ENCODE assay signal across 7 mouse cellular contexts in the genomic region with DNA sequence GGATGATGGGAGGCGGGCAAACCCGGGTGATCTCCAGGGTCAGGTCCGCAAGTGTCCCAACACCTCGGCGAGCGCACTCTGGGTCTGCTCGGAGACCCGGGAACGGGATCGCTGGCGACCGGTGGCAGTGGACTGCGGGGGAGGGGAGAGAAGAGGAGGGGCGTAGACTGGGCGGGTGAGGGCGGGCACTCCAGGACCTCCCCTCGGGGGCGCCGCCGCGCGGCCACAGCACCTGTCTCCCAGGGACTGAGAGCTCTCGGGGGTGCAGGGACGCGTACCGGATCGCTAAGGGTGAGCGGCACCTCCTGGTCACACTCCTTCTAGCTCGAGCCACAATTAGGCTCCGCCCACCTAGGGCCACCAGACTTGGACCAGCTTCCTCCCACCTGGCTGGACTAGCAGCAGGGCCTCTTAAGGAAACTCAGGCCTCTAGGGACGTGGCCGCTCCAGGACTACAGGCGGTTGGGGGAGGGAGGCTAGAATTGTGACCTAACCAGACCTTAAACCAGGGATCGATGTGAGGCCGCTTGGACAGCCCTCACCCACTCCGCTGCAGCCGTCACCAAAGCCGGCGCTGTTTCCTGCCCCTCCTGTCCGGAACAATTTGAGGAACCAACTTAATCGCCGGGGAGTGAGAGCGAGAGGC. TPM values are rescaled to one million over a fixed set of nuclear protein-coding genes. Genes with fewer than 3 reads are reported as not detected.
A peak's percentile ranks its signal among the peaks of the same experiment; 100 is the strongest.
DNase-seq lines count a peak whose midpoint lies in the region; ATAC-seq and TF ChIP-seq lines count a peak whose summit lies in the region.

Gene Cmtm8, minus strand, starts transcription at position 140 of the 646 bp plus-strand sequence.

- peak within 1 kb of the TSS; percentile 55 for H3K9ac ChIP-seq in intestine, embryonic 15.5 days
- H3K9ac ChIP-seq in limb, embryonic 14.5 days (ENCODE audit: low read depth, low read length, severe bottlenecking) = peak within 1 kb of the TSS; percentile 66
- peak within 1 kb of the TSS; percentile 53 for H3K9ac ChIP-seq in midbrain, embryonic 14.5 days (replicated peaks; ENCODE audit: low read length)

- peak within 1 kb of the TSS; percentile 59 for H3K27ac ChIP-seq in intestine, embryonic 15.5 days
- no peak within 1 kb of the TSS for H3K27ac ChIP-seq in limb, embryonic 14.5 days (replicated peaks; ENCODE audit: low read depth, low read length)
- no peak within 1 kb of the TSS for H3K27ac ChIP-seq in midbrain, embryonic 14.5 days (replicated peaks; ENCODE audit: low read depth, low read length)

- peak within 1 kb of the TSS; percentile 65 for H3K4me3 ChIP-seq in intestine, embryonic 15.5 days (replicated peaks)
- peak within 1 kb of the TSS; percentile 72 for H3K4me3 ChIP-seq in limb, embryonic 14.5 days (replicated peaks; ENCODE audit: low read length)
- H3K4me3 ChIP-seq in midbrain, embryonic 14.5 days (replicated peaks; ENCODE audit: low read depth, low read length) = peak within 1 kb of the TSS; percentile 58

- peak within 1 kb of the TSS; percentile 96 for H3K4me2 ChIP-seq in intestine, embryonic 15.5 days (replicated peaks)
- H3K4me2 ChIP-seq in limb, embryonic 14.5 days (replicated peaks; ENCODE audit: low read depth, low read length, severe bottlenecking) = peak within 1 kb of the TSS; percentile 98
- peak within 1 kb of the TSS; percentile 99 for H3K4me2 ChIP-seq in midbrain, embryonic 14.5 days (ENCODE audit: low read length)

- no peak for TF ChIP-seq POLR2A in limb, embryonic 14.5 days (IDR thresholded peaks at IDR 0.05; ENCODE audit: borderline replicate concordance, extremely low read depth, insufficient read depth, insufficient read length)

- DNase-seq in adrenal gland, adult 8-10 months = peak; percentile 49
- DNase-seq in embryo, embryonic 10 days (ENCODE audit: low spot score) = peak; percentile 84
- DNase-seq in gonadal fat pad, adult 2 months (ENCODE audit: low read depth) = no peak
- DNase-seq in limb, embryonic 14.5 days (ENCODE audit: low spot score) = no peak
- DNase-seq in midbrain, embryonic 14.5 days = peak; percentile 65
- peak; percentile 50 to 61 for DNase-seq in spleen, adult 18-20 months

- WGBS in intestine, embryonic 15.5 days = under 1% methylated on average over 42 of the region's 43 CpGs
- WGBS in limb, embryonic 14.5 days = 1% methylated on average over 25 of the region's 43 CpGs
- WGBS in midbrain, embryonic 14.5 days = under 1% methylated on average over 42 of the region's 43 CpGs

- H3K4me1 ChIP-seq in intestine, embryonic 15.5 days (replicated peaks) = 0 out of 2 replicates have a peak, but pooled peaks cover 2% of the 10 kb centered on the region
- H3K4me1 ChIP-seq in limb, embryonic 14.5 days (ENCODE audit: control insufficient read depth, insufficient read depth, low read length) = peaks cover 9% of the 10 kb centered on the region; the same call in 1 of the 2 replicates
- H3K4me1 ChIP-seq in midbrain, embryonic 14.5 days (ENCODE audit: control insufficient read depth, insufficient read depth, low read length) = peaks cover 5% of the 10 kb centered on the region; the same call in 1 of the 2 replicates

- ATAC-seq in intestine, embryonic 15.5 days = peak; percentile 94
- ATAC-seq in limb, embryonic 14.5 days (ENCODE audit: low FRiP score, low read depth) = peak; percentile 79
- peak; percentile 75 for ATAC-seq in midbrain, embryonic 14.5 days (ENCODE audit: low FRiP score, low TSS enrichment)

- no peaks in the 10 kb centered on the region for H3K27me3 ChIP-seq in intestine, embryonic 15.5 days (replicated peaks)
- no peaks in the 10 kb centered on the region for H3K27me3 ChIP-seq in limb, embryonic 14.5 days (ENCODE audit: control insufficient read depth, insufficient read depth, low read length)
- peaks cover 9% of the 10 kb centered on the region; the same call in 1 of the 2 replicates for H3K27me3 ChIP-seq in midbrain, embryonic 14.5 days (ENCODE audit: control insufficient read depth, insufficient read depth, low read length)

- H3K36me3 ChIP-seq in intestine, embryonic 15.5 days = no peaks in the 10 kb centered on the region
- no peaks in the 10 kb centered on the region for H3K36me3 ChIP-seq in limb, embryonic 14.5 days (ENCODE audit: control insufficient read depth, insufficient read depth, low read length)
- no peaks in the 10 kb centered on the region for H3K36me3 ChIP-seq in midbrain, embryonic 14.5 days (ENCODE audit: control insufficient read depth, insufficient read depth, low read length)

- no peaks in the 10 kb centered on the region for H3K9me3 ChIP-seq in intestine, embryonic 15.5 days
- H3K9me3 ChIP-seq in limb, embryonic 14.5 days (ENCODE audit: control insufficient read depth, low read length) = no peaks in the 10 kb centered on the region
- no peaks in the 10 kb centered on the region for H3K9me3 ChIP-seq in midbrain, embryonic 14.5 days (ENCODE audit: control insufficient read depth, low read length)

RNA-seq across cellular contexts. Expression of gene Cmtm8, which starts in this region (rescaled TPM):
- 1 to 10 TPM; 4.0 to 9.9 (median 7.0) TPM for total RNA-seq in adrenal gland, adult 8-10 months (2022)
- 45.8 and 49.0 TPM in 2 replicates for polyA plus RNA-seq in gonadal fat pad, adult 2 months (2012; rRNA removed)
- polyA plus RNA-seq in intestine, embryonic 15.5 days (2015; fragmentation: Nextera tagmentation; extraction: Ambion mirVana) = 56.6 and 63.0 TPM in 2 replicates
- polyA plus RNA-seq in limb, embryonic 14.5 days (2012; rRNA removed) = 14.2 and 19.7 TPM in 2 replicates
- polyA plus RNA-seq in limb, embryonic 14.5 days (2014; fragmentation: Nextera tagmentation; extraction: Ambion mirVana) = 19.2 and 20.5 TPM in 2 replicates
- 4.4 and 6.1 TPM in 2 replicates for polyA plus RNA-seq in midbrain, embryonic 14.5 days (2014; fragmentation: Nextera tagmentation; extraction: Ambion mirVana)

Comparison
In these comparisons a context has a peak if more than half of its experiments do, and no peak if none do; other contexts are left out.
1. DNase-seq: peak in adrenal gland, adult 8-10 months (single experiment), embryo, embryonic 10 days (single experiment), midbrain, embryonic 14.5 days (single experiment) and spleen, adult 18-20 months (2 of 2); none in gonadal fat pad, adult 2 months (single experiment) and limb, embryonic 14.5 days (single experiment).
2. Peak in every context shown above with its lines, with median percentiles within 50 percentile points of each other: ATAC-seq, H3K4me2 ChIP-seq, H3K4me3 ChIP-seq and H3K9ac ChIP-seq.